Mouse (Mus musculus): ENCODE data around the gene Snapin.

- TF ChIP-seq POLR2A (IDR thresholded peaks at IDR 0.05; ENCODE audit: low read depth, low read length): no peak
- no peak for TF ChIP-seq CTCF (IDR thresholded peaks at IDR 0.05; ENCODE audit: extremely low read depth, insufficient read length, insufficient replicate concordance, low read depth, low read length)
Observed at GRCm38 (mm10) chr3:90503444-90503843, 12.6 kb upstream of the Snapin start.

Data from small intestine, adult 2 months (tissue).